Mouse (Mus musculus) embryonic facial prominence, embryonic 14.5 days (tissue): ENCODE measurements around the gene Pnpla3. TPM values are rescaled to one million over a fixed set of nuclear protein-coding genes. Genes with fewer than 3 reads are reported as not detected.
"Not testable (repeated sequence)": the region's sequence is repeated elsewhere in the genome, so short reads cannot be mapped to it uniquely, and the experiment has no call there.

ENCODE experiments used
- ATAC-seq: fragments of 200-750 bp; cut with Nextera tagmentation; 2 replicates; pipeline ENCODE4 v1.8.0; 2017; ENCODE audit warnings: low read depth, moderate number of reproducible peaks, moderate TSS enrichment
- DNase-seq: peaks from one replicate; pipeline ENCODE4 v3.0.0-alpha.2; 2015; ENCODE audit warnings: low spot score
- H3K27ac ChIP-seq: fragments of 300-500 bp; sonication (generic); replicated peaks from 2 replicates; pipeline ENCODE4 v1.5.1; 2014; ENCODE audit warnings: low read depth, mild to moderate bottlenecking, low read length, moderate library complexity
- H3K27me3 ChIP-seq: fragments of 300-500 bp; sonication (generic); replicated peaks from 2 replicates; pipeline ENCODE4 v1.6.1; 2014; ENCODE audit warnings: low read length; ENCODE audit not compliant: control insufficient read depth, insufficient read depth
- H3K36me3 ChIP-seq: fragments of 300-500 bp; sonication (generic); 2 replicates; pipeline ENCODE4 v1.6.1; 2014; ENCODE audit warnings: low read length, mixed read lengths; ENCODE audit not compliant: control insufficient read depth, insufficient read depth
- H3K4me1 ChIP-seq: fragments of 300-500 bp; sonication (generic); 2 replicates; pipeline ENCODE4 v1.6.1; 2014; ENCODE audit warnings: antibody characterized with exemption, low read length; ENCODE audit not compliant: control insufficient read depth, insufficient read depth
- H3K4me2 ChIP-seq: fragments of 300-500 bp; sonication (generic); 2 replicates; pipeline ENCODE4 v1.6.1; 2014; ENCODE audit warnings: low read depth, mild to moderate bottlenecking, low read length, moderate library complexity, mixed read lengths
- H3K4me3 ChIP-seq: fragments of 300-500 bp; sonication (generic); 2 replicates; pipeline ENCODE4 v1.5.1; 2014; ENCODE audit warnings: low read depth, mild to moderate bottlenecking, low read length
- H3K9ac ChIP-seq: fragments of 300-500 bp; sonication (generic); 2 replicates; pipeline ENCODE4 v1.6.1; 2014; ENCODE audit warnings: low read depth, mild to moderate bottlenecking, low read length, moderate library complexity, mixed read lengths
- H3K9me3 ChIP-seq: fragments of 300-500 bp; sonication (generic); 2 replicates; pipeline ENCODE4 v1.6.1; 2016; ENCODE audit warnings: low read length; ENCODE audit not compliant: control insufficient read depth
- WGBS: fragments of 180-500 bp; shearing (Covaris S2); extraction: QIAGEN DNeasy Blood & Tissue Kit; methylation state at CpG from one replicate; pipeline ENCODE4 v1.1.7; 2014; 5-methylcytosine and 5-hydroxymethylcytosine counted together
- polyA plus RNA-seq: library from polyadenylated mRNA; unstranded; fragments of >200 nt; fragmentation: Nextera tagmentation; extraction: Ambion mirVana; gene quantifications from 2 replicates; pipeline ENCODE4 v1.2.1, GENCODE M21; 2014

Gene Pnpla3
- polyA plus RNA-seq, 1 experiment from 2014 or later, result 0.89 TPM

DNA sequence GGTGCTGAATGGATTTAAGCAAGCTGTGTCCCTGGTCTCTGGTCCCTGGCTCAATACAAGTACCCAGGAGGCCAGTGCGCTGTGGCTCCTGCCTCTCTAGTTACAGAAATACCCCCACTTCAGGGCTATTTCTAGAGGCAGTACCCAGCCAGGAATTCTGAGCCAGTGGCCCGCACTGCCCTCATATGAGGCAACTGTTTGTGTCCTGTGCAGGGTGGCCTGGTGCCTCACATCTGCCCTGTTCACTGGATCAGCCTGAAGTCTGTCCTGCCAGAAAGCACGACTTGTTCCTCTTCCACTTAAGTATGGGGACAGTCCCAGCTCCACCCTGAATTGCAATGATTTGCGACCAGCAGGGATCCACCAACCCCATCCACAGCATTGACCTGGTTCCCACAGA lies 34.2 kb upstream of the Pnpla3 start:
- Histone ChIP-seq H3K27me3 (no peaks in the 10 kb centered on the region), H3K4me2 (no peak overlapping the region), H3K4me1 (no peaks in the 10 kb centered on the region), H3K4me3 (no peak overlapping the region), H3K27ac (no peak overlapping the region), H3K36me3 (no peaks in the 10 kb centered on the region), H3K9me3 (no peaks in the 10 kb centered on the region), H3K9ac (no peak overlapping the region)
- 58% methylated on average over 4 of the region's 4 CpGs for WGBS
- DNase-seq (no peak), ATAC-seq (no peak)

DNA sequence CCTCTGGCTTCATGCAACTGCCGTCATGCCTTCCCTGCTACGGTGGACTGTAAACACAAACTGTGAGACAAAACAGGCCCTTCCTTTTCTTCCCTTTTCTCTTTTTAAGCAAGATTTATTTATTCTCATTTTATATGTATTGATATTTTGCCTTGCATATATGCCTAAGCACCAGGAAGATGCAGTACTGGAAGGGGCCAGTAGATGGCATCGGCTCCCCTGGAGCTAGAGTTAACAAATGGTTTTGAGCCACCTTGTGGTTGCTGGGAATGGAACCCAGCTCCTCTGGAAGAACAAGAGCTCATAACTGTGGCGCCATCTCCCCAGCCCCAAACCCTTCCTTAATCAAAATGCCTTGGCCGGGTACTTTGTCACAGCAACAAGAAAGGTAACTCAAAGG lies 32.2 kb upstream of the Pnpla3 start:
- Histone ChIP-seq H3K27me3 (no peaks in the 10 kb centered on the region), H3K27ac (no peak overlapping the region), H3K36me3 (no peaks in the 10 kb centered on the region), H3K4me1 (no peaks in the 10 kb centered on the region), H3K9ac (no peak overlapping the region), H3K4me2 (no peak overlapping the region), H3K4me3 (no peak overlapping the region), H3K9me3 (no peaks in the 10 kb centered on the region)
- 85% methylated on average over 5 of the region's 5 CpGs for WGBS
- no peak for ATAC-seq
- DNase-seq, result no peak

DNA sequence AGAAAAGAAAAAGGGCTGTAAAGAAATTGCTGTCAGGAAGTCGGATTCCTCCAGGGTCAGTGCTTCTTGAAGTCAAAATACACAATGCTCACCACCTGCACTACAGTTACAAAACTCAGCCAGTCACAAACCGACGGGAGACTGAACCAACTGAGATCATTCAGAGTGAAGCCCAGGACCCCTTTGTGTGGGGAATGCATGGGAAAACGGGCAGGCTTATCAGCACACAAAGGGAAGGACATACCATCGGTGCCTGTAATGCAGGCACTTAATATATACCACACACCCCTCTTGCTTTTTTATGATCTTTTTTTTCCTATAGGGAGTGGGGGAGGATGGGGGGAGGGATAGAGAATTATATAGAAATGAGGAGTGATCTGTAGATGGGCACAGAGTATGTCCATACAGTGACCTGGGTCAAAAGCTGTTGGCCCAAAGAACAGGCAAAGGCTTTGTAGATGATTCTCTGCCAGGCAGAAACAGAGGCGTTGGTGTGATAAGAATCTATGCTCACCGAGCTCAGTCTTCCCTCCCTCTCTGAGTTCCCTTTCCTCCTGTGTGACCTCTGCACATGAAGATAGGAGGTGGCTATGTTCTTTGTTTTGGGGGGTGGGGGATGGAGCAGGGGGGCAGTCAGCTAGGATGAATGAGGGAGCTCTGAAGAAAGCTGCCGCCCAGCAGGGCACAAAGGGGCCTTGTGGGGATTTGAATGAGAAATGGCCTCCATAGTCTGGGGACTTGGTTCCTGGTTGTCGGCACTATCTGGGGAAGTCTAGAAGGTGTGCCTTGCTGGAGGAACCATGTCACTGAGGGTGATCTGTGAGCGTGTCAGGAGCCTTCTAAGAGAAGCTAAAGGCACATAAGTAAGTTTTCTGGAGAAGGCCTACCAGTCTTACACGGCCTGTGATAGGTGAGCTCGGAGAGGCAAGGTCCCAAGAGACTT lies 30.9 kb upstream of the Pnpla3 start:
- Histone ChIP-seq H3K27ac (no peak overlapping the region), H3K36me3 (no peaks in the 10 kb centered on the region), H3K4me3 (no peak overlapping the region), H3K9me3 (no peaks in the 10 kb centered on the region), H3K4me1 (no peaks in the 10 kb centered on the region), H3K4me2 (no peak overlapping the region), H3K9ac (no peak overlapping the region), H3K27me3 (no peaks in the 10 kb centered on the region)
- 28% methylated on average over 12 of the region's 12 CpGs for WGBS
- no peak for DNase-seq
- no peak for ATAC-seq

DNA sequence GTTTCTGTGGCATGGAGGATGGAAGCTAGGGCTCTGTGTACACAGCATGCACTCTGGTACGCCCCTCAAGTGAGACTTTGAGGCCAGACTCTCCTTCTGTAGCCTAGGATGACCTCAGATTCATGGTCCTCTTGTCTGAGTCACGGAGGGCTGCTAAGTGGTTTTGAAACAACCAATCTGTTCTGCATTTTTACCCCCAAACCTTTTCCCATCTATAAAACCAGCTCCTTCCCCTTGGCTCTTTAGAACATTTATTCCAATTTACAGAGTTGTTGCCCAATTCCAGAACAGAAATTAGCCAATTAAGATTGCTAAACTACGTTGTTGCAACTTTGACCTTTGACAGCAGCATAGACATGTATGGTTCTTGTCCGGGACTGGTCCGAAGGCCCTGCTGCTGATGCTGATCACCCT lies 28.0 kb upstream of the Pnpla3 start:
- no peak overlapping the region for H3K9ac ChIP-seq
- ATAC-seq, result no peak
- H3K4me2 ChIP-seq, result no peak overlapping the region
- H3K9me3 ChIP-seq, result no peaks in the 10 kb centered on the region
- 74% methylated on average over 5 of the region's 5 CpGs for WGBS
- no peaks in the 10 kb centered on the region for H3K4me1 ChIP-seq
- no peaks in the 10 kb centered on the region for H3K36me3 ChIP-seq
- DNase-seq, result no peak
- H3K4me3 ChIP-seq, result no peak overlapping the region
- no peaks in the 10 kb centered on the region for H3K27me3 ChIP-seq
- no peak overlapping the region for H3K27ac ChIP-seq

DNA sequence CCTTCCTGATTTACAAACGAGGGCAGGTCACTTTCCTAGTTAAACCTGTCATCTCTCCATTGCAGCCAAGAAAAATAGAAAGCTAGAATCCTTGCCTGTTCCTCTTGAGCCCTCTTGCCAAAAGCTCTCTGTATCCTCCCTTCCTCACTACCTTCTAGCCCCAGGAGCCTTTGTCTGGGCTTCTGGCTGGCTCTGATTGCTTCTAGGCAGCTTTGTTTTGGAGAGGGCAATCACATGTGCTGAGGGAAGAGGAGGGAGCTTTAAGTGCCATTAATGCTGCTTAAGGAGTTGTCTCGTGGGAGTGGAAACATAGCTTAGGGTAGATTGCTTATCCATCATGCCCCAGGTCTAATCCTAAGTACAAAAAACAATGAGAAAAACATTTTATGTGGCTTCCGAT lies 27.5 kb upstream of the Pnpla3 start:
- Histone ChIP-seq H3K27me3 (no peaks in the 10 kb centered on the region), H3K4me1 (no peaks in the 10 kb centered on the region), H3K9me3 (no peaks in the 10 kb centered on the region), H3K4me2 (no peak overlapping the region), H3K36me3 (no peaks in the 10 kb centered on the region), H3K4me3 (no peak overlapping the region), H3K27ac (no peak overlapping the region), H3K9ac (no peak overlapping the region)
- DNase-seq (no peak), ATAC-seq (no peak)
- 52% methylated on average over 3 of the region's 3 CpGs for WGBS

DNA sequence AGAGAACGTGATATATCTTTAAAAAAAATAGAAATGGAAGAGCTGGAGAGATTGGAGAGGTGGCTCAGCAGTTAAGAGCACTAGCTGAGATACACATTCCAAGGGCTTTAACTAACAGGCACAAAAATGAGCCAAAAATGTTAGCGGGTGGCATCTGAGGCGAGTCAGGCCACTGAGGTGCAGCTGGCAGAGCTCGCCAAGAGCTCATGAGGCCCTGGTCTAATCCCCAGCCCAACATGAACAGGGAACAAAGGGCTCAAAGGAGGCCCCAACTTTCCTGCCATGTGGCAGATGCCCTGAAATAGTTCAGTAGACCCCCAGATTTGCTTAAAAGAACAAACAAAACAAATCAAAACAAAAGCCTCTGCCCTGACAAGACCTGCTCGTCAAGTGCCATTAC lies 26.7 kb upstream of the Pnpla3 start:
- no peak overlapping the region for H3K4me3 ChIP-seq
- H3K27ac ChIP-seq, result no peak overlapping the region
- H3K9me3 ChIP-seq, result no peaks in the 10 kb centered on the region
- DNase-seq (no peak), ATAC-seq (no peak)
- 56% methylated on average over 5 of the region's 5 CpGs for WGBS
- H3K4me2 ChIP-seq, result no peak overlapping the region
- no peaks in the 10 kb centered on the region for H3K27me3 ChIP-seq
- H3K36me3 ChIP-seq, result no peaks in the 10 kb centered on the region
- H3K4me1 ChIP-seq, result no peaks in the 10 kb centered on the region
- no peak overlapping the region for H3K9ac ChIP-seq

DNA sequence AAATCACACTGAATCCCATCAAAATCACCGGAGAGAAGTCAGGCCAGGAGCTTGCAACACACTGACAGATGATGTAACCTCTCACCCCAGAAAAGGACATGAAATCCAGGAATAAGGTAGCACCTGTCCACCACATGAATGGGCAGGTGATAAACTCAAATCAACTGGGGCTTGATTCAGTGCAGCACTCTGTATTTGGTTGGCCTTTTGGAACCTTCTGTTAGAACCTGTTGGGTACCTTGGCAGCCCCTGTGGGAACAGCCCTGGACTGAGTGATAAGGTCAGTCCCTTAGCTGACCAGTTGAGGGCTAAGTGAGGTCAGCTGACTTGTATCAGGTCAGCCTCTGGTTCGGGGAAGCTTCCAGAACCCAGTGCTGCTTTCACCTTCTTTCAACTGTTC lies 11.5 kb upstream of the Pnpla3 start:
- no peaks in the 10 kb centered on the region for H3K4me1 ChIP-seq
- no peaks in the 10 kb centered on the region for H3K9me3 ChIP-seq
- H3K9ac ChIP-seq, result no peak overlapping the region
- H3K4me2 ChIP-seq, result no peak overlapping the region
- no peaks in the 10 kb centered on the region for H3K27me3 ChIP-seq
- no peak overlapping the region for H3K27ac ChIP-seq
- H3K4me3 ChIP-seq, result no peak overlapping the region
- H3K36me3 ChIP-seq, result no peaks in the 10 kb centered on the region
- DNase-seq, result no peak
- no peak for ATAC-seq
- WGBS, result 72% methylated on average over 2 of the region's 2 CpGs

DNA sequence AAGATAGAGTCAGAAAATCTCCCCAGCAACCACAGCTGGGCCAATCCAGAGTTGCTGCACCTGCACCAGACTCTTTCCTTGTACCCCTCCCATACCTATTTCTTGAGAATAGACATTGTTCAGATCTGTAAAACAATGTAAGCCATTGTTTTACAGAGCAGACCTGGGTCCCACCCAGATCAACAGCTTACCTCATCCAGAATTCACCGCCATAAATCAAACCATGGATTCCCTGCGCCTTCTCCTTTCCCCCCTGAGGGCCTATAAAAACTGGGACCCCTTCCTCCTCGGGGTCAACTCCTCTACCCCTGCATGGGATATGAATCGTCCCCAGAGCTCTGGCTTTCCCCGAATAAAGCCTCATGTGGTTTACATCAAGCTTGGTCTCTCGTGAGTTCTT lies 10.1 kb upstream of the Pnpla3 start:
- not testable (repeated sequence) for H3K9me3 ChIP-seq, ATAC-seq, H3K36me3 ChIP-seq, DNase-seq, H3K4me1 ChIP-seq, H3K27me3 ChIP-seq, H3K4me2 ChIP-seq, H3K9ac ChIP-seq, H3K4me3 ChIP-seq, H3K27ac ChIP-seq
- WGBS, result 65% methylated on average over 6 of the region's 6 CpGs

DNA sequence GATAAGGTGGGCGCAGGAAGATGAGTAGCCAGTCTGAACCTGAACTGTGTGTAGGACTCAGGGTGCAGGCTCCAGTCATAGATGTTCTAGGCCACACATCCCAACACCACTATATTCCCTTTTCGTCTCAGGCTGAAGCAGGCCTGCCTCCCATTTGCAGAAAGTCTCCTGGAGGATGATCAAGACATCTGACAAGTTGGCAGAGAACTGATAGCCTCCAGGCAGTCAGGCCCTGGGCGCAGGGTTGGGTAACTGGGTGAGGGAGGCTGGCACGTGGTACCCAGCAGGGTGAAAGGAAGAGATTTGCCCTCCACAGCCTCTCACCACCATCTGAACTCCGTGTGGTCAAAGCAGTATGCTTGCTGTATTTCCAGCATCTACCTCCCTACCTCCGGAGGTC lies 5.8 kb upstream of the Pnpla3 start:
- no peaks in the 10 kb centered on the region for H3K36me3 ChIP-seq
- no peaks in the 10 kb centered on the region for H3K4me1 ChIP-seq
- no peaks in the 10 kb centered on the region for H3K9me3 ChIP-seq
- H3K4me2 ChIP-seq, result no peak overlapping the region
- DNase-seq, result no peak
- ATAC-seq, result no peak
- H3K9ac ChIP-seq, result no peak overlapping the region
- no peak overlapping the region for H3K4me3 ChIP-seq
- 72% methylated on average over 6 of the region's 6 CpGs for WGBS
- no peak overlapping the region for H3K27ac ChIP-seq
- H3K27me3 ChIP-seq, result no peaks in the 10 kb centered on the region
